Mouse (Mus musculus) embryonic facial prominence, embryonic 15.5 days (tissue): ENCODE data around the gene Cyp26a1. TPM values are rescaled to one million over a fixed set of nuclear protein-coding genes. Genes with fewer than 3 reads are reported as not detected.

Source experiments
- ATAC-seq: fragments of 200-750 bp; cut with Nextera tagmentation; 2 replicates; pipeline ENCODE4 v1.8.0; 2017; ENCODE audit warnings: low read depth, moderate TSS enrichment; ENCODE audit not compliant: insufficient number of reproducible peaks, low FRiP score, low TSS enrichment
- H3K27ac ChIP-seq: fragments of 300-500 bp; sonication (generic); replicated peaks from 2 replicates; pipeline ENCODE4 v1.5.1; 2015; ENCODE audit warnings: mild to moderate bottlenecking, inconsistent platforms
- H3K27me3 ChIP-seq: fragments of 300-500 bp; sonication (generic); 2 replicates; pipeline ENCODE4 v1.6.1; 2015; ENCODE audit warnings: inconsistent platforms
- H3K36me3 ChIP-seq: fragments of 300-500 bp; sonication (generic); 2 replicates; pipeline ENCODE4 v1.6.1; 2015; ENCODE audit warnings: mild to moderate bottlenecking, inconsistent platforms
- H3K4me1 ChIP-seq: fragments of 300-500 bp; sonication (generic); 2 replicates; pipeline ENCODE4 v1.6.1; 2015; ENCODE audit warnings: inconsistent platforms
- H3K4me2 ChIP-seq: fragments of 300-500 bp; sonication (generic); replicated peaks from 2 replicates; pipeline ENCODE4 v1.6.1; 2015; ENCODE audit warnings: mild to moderate bottlenecking, inconsistent platforms
- H3K4me3 ChIP-seq: fragments of 300-500 bp; sonication (generic); replicated peaks from 2 replicates; pipeline ENCODE4 v1.5.1; 2015; ENCODE audit warnings: mild to moderate bottlenecking, inconsistent platforms
- H3K9ac ChIP-seq: fragments of 300-500 bp; sonication (generic); 2 replicates; pipeline ENCODE4 v1.6.1; 2015; ENCODE audit warnings: inconsistent platforms
- H3K9me3 ChIP-seq: fragments of 300-500 bp; sonication (generic); replicated peaks from 2 replicates; pipeline ENCODE4 v1.6.1; 2016; ENCODE audit warnings: inconsistent platforms
- WGBS: fragments of 180-500 bp; shearing (Covaris S2); methylation state at CpG from one replicate; pipeline ENCODE4 v1.1.7; 2015; 5-methylcytosine and 5-hydroxymethylcytosine counted together
- polyA plus RNA-seq: library from polyadenylated mRNA; unstranded; fragments of >200 nt; fragmentation: Nextera tagmentation; extraction: Ambion mirVana; gene quantifications from 2 replicates; pipeline ENCODE4 v1.2.1, GENCODE M21; 2015

Cyp26a1 gene
- 3.6 and 4.6 TPM in 2 replicates for polyA plus RNA-seq

DNA sequence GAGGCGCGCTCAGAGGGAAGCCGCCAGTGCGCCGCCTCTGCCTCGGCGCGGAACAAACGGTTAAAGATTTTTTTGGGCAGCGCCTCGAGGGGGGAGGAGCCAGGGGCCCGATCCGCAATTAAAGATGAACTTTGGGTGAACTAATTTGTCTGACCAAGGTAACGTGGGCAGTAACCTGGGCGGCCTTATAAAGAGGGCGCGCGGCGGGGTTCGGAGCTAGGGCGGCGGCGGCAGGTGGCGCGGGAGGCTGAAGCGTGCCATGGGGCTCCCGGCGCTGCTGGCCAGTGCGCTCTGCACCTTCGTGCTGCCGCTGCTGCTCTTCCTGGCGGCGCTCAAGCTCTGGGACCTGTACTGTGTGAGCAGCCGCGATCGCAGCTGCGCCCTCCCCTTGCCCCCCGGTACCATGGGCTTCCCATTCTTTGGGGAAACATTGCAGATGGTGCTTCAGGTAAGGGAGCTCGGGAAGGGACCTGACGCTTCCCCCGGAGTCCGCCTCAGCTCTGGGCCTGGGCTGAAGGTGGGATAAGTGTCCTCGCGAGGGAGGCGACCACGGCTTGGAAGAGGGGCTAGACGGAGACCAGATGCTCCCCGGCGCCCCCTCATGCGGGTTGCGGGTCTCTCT, at the start of gene Cyp26a1:
Gene Cyp26a1 (plus strand): TSS at position 148 of the 622 bp plus-strand sequence.
- Histone ChIP-seq H3K27ac (no peak within 1 kb of the TSS), H3K36me3 (no peaks in the 10 kb centered on the region), H3K4me2 (peak within 1 kb of the TSS; percentile 59), H3K9me3 (no peaks in the 10 kb centered on the region), H3K4me3 (peak within 1 kb of the TSS; percentile 41), H3K9ac (no peak within 1 kb of the TSS), H3K4me1 (peaks cover 40% of the 10 kb centered on the region), H3K27me3 (peaks cover 97% of the 10 kb centered on the region)
- ATAC-seq, result no peak
- WGBS, result under 1% methylated on average over 51 of the region's 51 CpGs

DNA sequence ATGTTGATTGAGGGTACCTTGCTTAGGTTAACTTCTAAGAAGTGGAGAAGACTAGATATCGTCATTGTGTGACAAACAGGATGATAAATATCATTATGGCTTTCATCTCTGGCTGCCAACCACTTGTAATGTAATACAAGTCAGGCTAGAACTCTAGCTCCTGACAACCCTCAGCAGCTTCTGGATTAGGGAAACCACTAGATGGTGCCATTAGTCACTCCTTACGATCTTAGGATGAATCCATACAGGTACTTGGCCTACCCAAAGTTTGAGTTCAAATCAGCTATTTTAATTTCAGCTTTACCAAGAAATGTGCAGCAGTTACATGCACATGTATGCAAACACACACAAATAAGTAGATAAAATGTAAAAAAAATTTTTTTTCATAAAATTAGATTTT, 49.6 kb upstream of the Cyp26a1 start:
- 47% methylated on average over 2 of the region's 2 CpGs for WGBS
- Histone ChIP-seq H3K4me3 (no peak overlapping the region), H3K4me1 (no peaks in the 10 kb centered on the region)

DNA sequence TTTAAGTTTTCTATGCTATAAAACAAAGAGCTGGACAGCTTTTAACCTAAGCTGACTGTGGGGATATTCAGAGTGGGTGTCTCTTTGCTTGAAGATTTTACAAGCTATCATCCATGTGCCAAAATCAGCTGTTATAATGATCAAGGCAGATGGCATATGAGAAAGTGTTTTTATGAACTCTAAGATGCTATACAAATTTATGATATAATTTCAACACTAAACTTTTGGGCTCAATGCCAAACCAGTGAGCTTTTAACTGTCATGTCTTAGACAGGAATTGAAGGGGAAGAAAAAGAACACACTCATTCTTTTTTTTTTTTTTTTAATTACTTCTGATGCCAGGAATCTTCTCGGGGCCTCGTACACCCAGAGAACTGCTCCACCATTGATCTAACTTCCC, 47.1 kb upstream of the Cyp26a1 start:
- ATAC-seq, result no peak

More for the DNA sequence above, 49.6 kb upstream of the Cyp26a1 start:
- no peaks in the 10 kb centered on the region for H3K9me3 ChIP-seq
- no peak overlapping the region for H3K27ac ChIP-seq
- no peak overlapping the region for H3K9ac ChIP-seq
- no peaks in the 10 kb centered on the region for H3K36me3 ChIP-seq
- no peaks in the 10 kb centered on the region for H3K27me3 ChIP-seq
- H3K4me2 ChIP-seq, result no peak overlapping the region
- ATAC-seq, result no peak

DNA sequence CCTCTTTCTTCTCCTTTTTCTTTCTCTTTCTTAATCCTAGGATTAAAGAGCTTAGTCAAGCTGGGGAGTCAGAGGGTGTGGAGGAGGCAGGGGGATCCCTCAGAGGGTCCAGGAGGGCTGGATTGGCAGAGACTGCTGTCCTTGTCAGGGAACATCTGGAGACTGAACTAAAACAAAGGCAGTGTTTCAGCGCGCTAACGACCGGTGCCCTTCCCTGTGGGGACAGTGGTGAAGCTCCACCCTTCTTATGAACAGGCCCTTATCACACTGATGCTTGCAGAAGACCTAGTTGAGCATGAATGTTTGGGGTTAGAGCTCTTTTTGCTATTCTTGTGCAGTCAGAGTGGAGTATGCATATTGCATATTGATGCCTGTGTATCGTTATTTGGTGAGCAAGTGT, 43.6 kb upstream of the Cyp26a1 start:
- no peak for ATAC-seq
- H3K9me3 ChIP-seq, result no peaks in the 10 kb centered on the region
- no peak overlapping the region for H3K4me3 ChIP-seq
- H3K9ac ChIP-seq, result no peak overlapping the region
- 30% methylated on average over 5 of the region's 5 CpGs for WGBS
- no peak overlapping the region for H3K27ac ChIP-seq
- no peak overlapping the region for H3K4me2 ChIP-seq
- no peaks in the 10 kb centered on the region for H3K27me3 ChIP-seq
- H3K36me3 ChIP-seq, result no peaks in the 10 kb centered on the region
- H3K4me1 ChIP-seq, result no peaks in the 10 kb centered on the region

More for the DNA sequence above, 47.1 kb upstream of the Cyp26a1 start:
- H3K9me3 ChIP-seq, result no peaks in the 10 kb centered on the region
- H3K27ac ChIP-seq, result no peak overlapping the region
- no peak overlapping the region for H3K4me3 ChIP-seq
- WGBS, result 39% methylated on average over 2 of the region's 2 CpGs
- no peak overlapping the region for H3K9ac ChIP-seq
- no peak overlapping the region for H3K4me2 ChIP-seq
- no peaks in the 10 kb centered on the region for H3K36me3 ChIP-seq
- no peaks in the 10 kb centered on the region for H3K4me1 ChIP-seq
- H3K27me3 ChIP-seq, result no peaks in the 10 kb centered on the region

DNA sequence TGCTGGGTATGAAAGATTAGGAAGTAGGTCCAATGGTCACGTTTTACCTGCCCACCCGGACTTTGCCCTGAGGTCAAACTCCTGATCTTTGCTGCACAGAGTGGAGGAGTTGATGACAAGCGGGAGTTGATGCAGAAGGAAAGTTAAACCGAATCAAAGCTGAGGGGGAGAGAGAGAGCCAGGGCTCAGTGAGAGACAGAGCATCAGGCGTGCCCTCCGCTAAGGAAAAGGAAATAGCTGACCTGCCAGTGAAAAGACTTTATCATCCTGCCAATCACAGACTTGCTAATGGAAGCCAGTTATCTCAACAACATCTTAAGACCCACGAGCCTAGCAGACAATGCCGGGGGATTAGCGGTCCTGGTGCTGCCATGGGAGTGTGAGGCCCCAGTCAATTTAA, 41.2 kb upstream of the Cyp26a1 start:
- Histone ChIP-seq H3K27ac (no peak overlapping the region), H3K4me2 (no peak overlapping the region), H3K4me3 (no peak overlapping the region), H3K4me1 (no peaks in the 10 kb centered on the region), H3K36me3 (no peaks in the 10 kb centered on the region), H3K9ac (no peak overlapping the region), H3K9me3 (no peaks in the 10 kb centered on the region), H3K27me3 (no peaks in the 10 kb centered on the region)
- no peak for ATAC-seq
- WGBS, result 13% methylated on average over 9 of the region's 9 CpGs

DNA sequence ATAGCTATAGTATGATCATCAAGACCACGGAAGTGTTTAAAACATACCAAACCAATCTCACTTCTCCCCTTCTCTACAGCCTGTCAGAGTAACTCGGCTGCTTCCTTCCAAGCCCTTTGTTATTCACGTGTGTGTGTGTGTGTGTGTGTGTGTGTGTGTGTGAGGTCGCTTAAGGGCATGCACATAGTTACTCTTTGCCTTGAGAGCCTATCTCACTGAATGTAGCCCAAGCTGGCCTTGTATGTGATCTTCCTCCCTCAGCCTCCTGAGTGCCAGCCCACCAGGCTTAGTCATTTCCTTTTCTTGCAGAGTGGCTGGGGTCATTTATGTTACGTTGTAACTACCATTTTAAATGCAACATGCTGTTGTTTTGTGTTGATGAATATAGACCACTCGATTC, 32.3 kb upstream of the Cyp26a1 start:
- Histone ChIP-seq H3K27me3 (no peaks in the 10 kb centered on the region), H3K27ac (no peak overlapping the region), H3K9ac (no peak overlapping the region), H3K4me3 (no peak overlapping the region), H3K36me3 (no peaks in the 10 kb centered on the region), H3K9me3 (no peaks in the 10 kb centered on the region), H3K4me1 (no peaks in the 10 kb centered on the region), H3K4me2 (no peak overlapping the region)
- ATAC-seq, result no peak
- WGBS, result 67% methylated on average over 6 of the region's 6 CpGs

DNA sequence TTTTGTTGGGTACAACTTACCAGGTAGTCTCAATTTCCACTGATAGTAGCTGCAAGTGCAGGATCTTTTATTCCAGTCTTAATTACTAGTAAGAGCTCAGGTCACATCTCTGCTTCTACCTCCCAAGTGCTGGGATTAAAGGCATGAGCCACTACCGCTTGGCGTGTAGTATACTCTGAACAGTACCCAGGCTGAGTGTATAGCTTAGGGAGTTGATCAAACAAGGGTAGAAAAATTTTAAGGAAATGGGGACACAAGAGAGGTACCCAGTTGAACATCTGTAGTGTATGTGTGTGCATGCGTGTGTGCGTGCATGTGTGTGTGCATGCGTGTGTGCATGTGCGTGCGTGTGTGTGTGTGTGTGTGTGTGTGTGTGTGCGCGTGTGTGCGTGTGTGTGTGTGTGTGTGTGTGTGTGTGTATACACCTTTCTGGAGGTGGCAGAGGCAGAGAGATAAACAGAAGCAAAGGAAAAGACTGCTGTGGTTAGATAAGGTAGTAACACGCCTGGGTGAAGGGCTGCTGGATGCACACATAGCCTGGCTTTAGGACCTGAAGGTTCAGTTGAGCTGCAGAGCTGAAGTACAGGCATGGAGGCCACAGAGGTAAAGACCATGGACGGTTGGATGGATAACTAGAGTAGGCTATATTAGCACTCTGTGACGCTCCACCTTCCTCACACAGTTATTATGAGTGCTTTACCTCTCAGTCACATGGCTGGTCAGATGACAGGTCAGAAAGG, 29.6 kb upstream of the Cyp26a1 start:
- 71% methylated on average over 13 of the region's 13 CpGs for WGBS
- no peaks in the 10 kb centered on the region for H3K36me3 ChIP-seq
- no peak overlapping the region for H3K4me2 ChIP-seq
- H3K4me1 ChIP-seq, result no peaks in the 10 kb centered on the region
- no peak overlapping the region for H3K4me3 ChIP-seq
- ATAC-seq, result no peak
- no peaks in the 10 kb centered on the region for H3K27me3 ChIP-seq
- no peak overlapping the region for H3K9ac ChIP-seq
- H3K9me3 ChIP-seq, result no peaks in the 10 kb centered on the region
- no peak overlapping the region for H3K27ac ChIP-seq

DNA sequence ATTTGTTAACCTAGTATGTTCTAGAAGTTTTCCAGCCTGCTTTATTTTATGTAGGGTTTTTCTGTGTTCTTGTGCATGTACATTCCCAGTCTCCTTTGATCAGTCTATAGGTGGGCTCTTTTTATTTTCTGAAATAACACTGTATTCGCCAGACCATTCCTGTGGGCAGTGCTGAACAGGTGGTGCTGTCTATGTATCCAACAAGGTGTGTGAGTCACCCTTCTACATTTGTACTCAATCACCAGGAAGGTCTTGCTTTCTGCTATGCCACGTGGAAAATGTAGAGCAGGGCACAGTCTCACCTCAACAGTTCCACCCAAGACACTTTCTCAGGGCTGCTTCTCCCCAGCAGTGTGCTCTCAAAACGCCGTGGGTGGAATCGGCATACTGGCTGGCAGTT, 28.9 kb upstream of the Cyp26a1 start:
- H3K4me2 ChIP-seq, result no peak overlapping the region
- H3K9me3 ChIP-seq, result no peaks in the 10 kb centered on the region
- no peak for ATAC-seq
- no peaks in the 10 kb centered on the region for H3K4me1 ChIP-seq
- 82% methylated on average over 5 of the region's 5 CpGs for WGBS
- no peak overlapping the region for H3K27ac ChIP-seq
- H3K27me3 ChIP-seq, result no peaks in the 10 kb centered on the region
- H3K36me3 ChIP-seq, result no peaks in the 10 kb centered on the region
- H3K4me3 ChIP-seq, result no peak overlapping the region
- no peak overlapping the region for H3K9ac ChIP-seq

DNA sequence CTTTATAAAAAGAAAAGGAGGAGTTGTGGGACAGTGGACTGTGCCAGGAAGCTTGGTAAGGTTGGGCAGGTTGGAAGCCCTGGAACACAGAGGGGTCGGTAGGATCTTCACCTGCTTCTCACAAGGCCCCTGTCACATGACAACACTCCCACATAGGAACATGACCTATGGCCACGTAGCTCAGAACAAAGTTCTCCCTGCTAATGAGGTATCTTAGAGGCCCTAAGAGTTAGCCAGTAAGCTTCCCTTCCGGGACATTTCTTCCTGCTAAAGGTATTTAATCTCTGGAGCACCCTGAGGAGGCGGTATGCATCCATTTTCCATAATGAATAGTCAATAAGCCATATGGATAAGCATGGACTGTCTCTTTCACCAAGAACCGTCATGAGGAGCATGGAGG, 28.1 kb upstream of the Cyp26a1 start:
- H3K4me3 ChIP-seq, result no peak overlapping the region
- H3K9ac ChIP-seq, result no peak overlapping the region
- H3K27me3 ChIP-seq, result no peaks in the 10 kb centered on the region
- no peak overlapping the region for H3K4me2 ChIP-seq
- WGBS, result 76% methylated on average over 5 of the region's 5 CpGs
- H3K9me3 ChIP-seq, result no peaks in the 10 kb centered on the region
- H3K4me1 ChIP-seq, result no peaks in the 10 kb centered on the region
- ATAC-seq, result no peak
- H3K27ac ChIP-seq, result no peak overlapping the region
- H3K36me3 ChIP-seq, result no peaks in the 10 kb centered on the region

DNA sequence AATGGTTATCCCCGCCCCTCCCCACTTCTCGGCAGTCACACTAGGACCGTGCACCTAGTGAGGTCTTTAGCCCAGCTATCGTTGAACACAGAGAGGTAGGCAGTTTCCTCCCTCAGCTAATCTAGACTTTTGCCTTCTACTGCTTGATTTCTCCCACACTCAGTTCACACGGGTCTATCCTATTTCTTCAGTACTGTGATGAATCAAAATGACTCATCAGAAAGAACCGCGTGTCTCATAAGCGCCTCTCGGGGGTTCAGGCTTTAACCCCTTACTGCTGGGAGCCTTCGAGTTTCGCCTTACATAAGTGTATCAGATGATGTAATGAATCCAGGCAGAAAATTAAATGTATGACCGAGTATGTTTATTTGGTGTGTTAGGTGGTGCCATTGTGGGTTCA, 24.2 kb upstream of the Cyp26a1 start:
- no peaks in the 10 kb centered on the region for H3K27me3 ChIP-seq
- no peak overlapping the region for H3K4me3 ChIP-seq
- no peaks in the 10 kb centered on the region for H3K4me1 ChIP-seq
- H3K36me3 ChIP-seq, result no peaks in the 10 kb centered on the region
- H3K27ac ChIP-seq, result no peak overlapping the region
- H3K9ac ChIP-seq, result no peak overlapping the region
- H3K9me3 ChIP-seq, result no peaks in the 10 kb centered on the region
- WGBS, result 36% methylated on average over 12 of the region's 12 CpGs
- H3K4me2 ChIP-seq, result no peak overlapping the region
- ATAC-seq, result no peak

DNA sequence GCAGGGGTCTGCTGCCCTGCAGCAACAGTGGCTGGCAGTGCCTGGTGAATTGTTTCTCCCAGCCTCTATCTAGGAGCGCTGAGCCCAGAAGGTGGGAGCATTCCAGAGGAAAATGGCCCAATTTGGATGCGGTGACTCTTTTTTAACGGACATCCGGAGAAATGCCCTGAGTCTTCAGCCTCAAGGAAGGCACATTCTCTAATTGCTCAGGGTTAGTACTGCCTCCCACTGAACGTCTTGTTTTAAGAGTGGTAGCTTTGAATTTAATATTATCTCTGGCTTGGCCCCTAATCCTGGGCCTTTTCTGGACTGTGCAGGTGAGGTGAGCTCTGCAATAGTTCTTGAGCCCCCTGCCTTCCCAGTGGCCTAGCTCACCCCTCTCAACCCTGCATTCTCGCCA, 12.3 kb upstream of the Cyp26a1 start, which contains the start of gene Cyp26c1:
Gene Cyp26c1 (plus strand): TSS at position 301 of the 400 bp plus-strand sequence.
- 0 out of 2 replicates have a peak within 1 kb of the TSS, but pooled peaks have one; percentile 3 for H3K4me2 ChIP-seq
- 15% methylated on average over 6 of the region's 6 CpGs for WGBS
- H3K9me3 ChIP-seq, result no peaks in the 10 kb centered on the region
- H3K27ac ChIP-seq, result no peak within 1 kb of the TSS
- H3K9ac ChIP-seq, result no peak within 1 kb of the TSS
- peaks cover 82% of the 10 kb centered on the region for H3K27me3 ChIP-seq
- no peak for ATAC-seq
- no peaks in the 10 kb centered on the region for H3K36me3 ChIP-seq
- peaks cover 23% of the 10 kb centered on the region for H3K4me1 ChIP-seq
- H3K4me3 ChIP-seq, result no peak within 1 kb of the TSS
